Mouse (Mus musculus) erythroblast, embryonic 14.5 days (primary cell): ENCODE measurements around the gene Smarca2. TPM values are rescaled to one million over a fixed set of nuclear protein-coding genes. Genes with fewer than 3 reads are reported as not detected.

Experiments used
- H3K27me3 ChIP-seq: 2 replicates; pipeline ENCODE4 v1.6.1; 2012; ENCODE audit warnings: inconsistent platforms; ENCODE audit not compliant: control insufficient read depth
- H3K36me3 ChIP-seq: 2 replicates; pipeline ENCODE4 v1.6.1; 2012; ENCODE audit warnings: mild to moderate bottlenecking, inconsistent platforms; ENCODE audit not compliant: control insufficient read depth
- H3K4me1 ChIP-seq: 2 replicates; pipeline ENCODE4 v1.6.1; 2012; ENCODE audit warnings: inconsistent platforms; ENCODE audit not compliant: control insufficient read depth
- H3K4me3 ChIP-seq: replicated peaks from 2 replicates; pipeline ENCODE3; 2012; ENCODE audit warnings: moderate library complexity, mild to moderate bottlenecking, inconsistent platforms
- H3K9me3 ChIP-seq: 2 replicates; pipeline ENCODE4 v1.6.1; 2012; ENCODE audit warnings: low read length, inconsistent platforms, mixed read lengths; ENCODE audit not compliant: control insufficient read depth
- GATA1 ChIP-seq: IDR thresholded peaks from 2 replicates; pipeline ENCODE4 v1.6.1; 2012; ENCODE audit warnings: low read length, inconsistent platforms, mixed read lengths
- TAL1 ChIP-seq: IDR thresholded peaks from 3 replicates; pipeline ENCODE4 v1.6.1; 2012; ENCODE audit warnings: low read length, inconsistent platforms, mixed read lengths
- polyA plus RNA-seq: library from polyadenylated mRNA; stranded (reverse); fragments of >175 nt; gene quantifications from 2 replicates; pipeline ENCODE4 v1.2.3, GENCODE M21; 2012

Smarca2 gene
- polyA plus RNA-seq, 1 experiment = 0.03 TPM

DNA sequence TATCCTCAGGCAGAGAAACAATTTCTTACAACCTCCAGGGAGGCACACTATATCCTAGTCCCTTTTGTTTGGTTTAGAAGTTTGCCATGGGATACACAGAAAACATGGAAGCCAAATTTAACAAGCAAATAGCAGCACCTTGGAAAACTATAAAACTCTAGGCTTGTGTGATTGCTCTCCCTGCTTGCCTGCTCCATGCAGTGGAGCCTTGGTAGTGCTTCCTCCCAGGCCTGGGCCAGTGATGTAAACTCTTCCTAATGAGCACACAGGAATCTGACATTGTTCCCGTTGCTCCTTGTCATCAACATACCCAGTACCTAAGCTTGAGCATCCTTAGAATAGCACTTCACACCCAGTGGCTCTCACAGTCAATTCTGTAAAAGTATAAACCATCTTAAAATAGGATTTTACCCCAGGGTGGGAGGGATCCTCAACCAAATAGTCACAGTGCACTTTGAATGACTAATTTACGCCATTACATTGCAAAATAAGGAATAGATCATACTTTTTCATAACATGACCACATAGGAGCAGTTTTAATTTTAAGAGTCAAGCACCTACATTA, 1.5 kb upstream of the Smarca2 start:
- peaks cover 73% of the 10 kb centered on the region for H3K27me3 ChIP-seq
- peaks cover 22% of the 10 kb centered on the region for H3K4me1 ChIP-seq
- TF ChIP-seq GATA1 (no peak), TAL1 (no peak)
- H3K36me3 ChIP-seq = no peaks in the 10 kb centered on the region
- H3K4me3 ChIP-seq = no peak overlapping the region
- no peaks in the 10 kb centered on the region; the same call in 1 of the 2 replicates for H3K9me3 ChIP-seq

DNA sequence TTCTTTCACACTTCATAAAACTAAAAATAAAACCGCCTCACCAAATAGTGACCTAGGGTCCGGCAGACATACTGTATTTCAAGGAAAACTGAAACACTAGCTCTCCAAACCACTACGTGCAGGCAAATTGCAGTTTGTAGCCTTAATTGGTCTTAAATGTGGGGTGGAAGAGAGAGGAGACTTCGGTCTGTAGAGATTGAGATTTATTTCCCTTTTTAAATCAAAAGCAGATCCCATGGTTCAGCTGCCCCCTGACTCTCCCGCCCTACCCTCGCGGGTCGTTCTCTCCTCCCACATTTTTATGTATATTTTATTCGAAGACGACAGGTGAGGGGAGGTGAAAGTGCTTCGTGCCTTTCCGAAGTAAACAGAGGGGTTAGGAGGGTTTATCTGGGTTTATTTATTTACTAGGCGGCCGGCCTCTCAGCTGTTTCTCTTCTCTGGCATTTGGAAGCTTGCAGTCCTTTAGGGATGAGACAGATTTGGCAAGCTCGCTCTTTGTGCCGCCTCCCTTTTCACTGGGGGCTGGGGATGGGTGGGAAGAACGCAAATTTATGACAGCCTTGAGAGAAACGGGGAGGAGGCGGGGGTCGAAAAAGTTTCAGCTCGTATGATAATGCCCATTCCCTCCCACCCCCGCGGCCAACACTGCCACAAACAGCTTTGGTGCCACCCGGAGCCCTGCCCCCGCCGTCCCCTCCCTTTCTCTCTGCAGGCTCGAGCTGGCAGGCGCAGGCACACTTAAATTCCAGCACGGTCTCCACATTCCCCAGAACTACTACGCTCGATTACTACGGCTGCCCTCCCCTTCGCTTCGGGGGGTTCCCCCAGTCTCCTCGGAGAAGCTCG, 720 bp upstream of the Smarca2 start:
- peaks cover 80% of the 10 kb centered on the region for H3K27me3 ChIP-seq
- TF ChIP-seq TAL1 (no peak), GATA1 (no peak)
- H3K4me3 ChIP-seq = peak overlapping the region; percentile 64
- no peaks in the 10 kb centered on the region; the same call in 1 of the 2 replicates for H3K9me3 ChIP-seq
- peaks cover 22% of the 10 kb centered on the region for H3K4me1 ChIP-seq
- H3K36me3 ChIP-seq = no peaks in the 10 kb centered on the region

DNA sequence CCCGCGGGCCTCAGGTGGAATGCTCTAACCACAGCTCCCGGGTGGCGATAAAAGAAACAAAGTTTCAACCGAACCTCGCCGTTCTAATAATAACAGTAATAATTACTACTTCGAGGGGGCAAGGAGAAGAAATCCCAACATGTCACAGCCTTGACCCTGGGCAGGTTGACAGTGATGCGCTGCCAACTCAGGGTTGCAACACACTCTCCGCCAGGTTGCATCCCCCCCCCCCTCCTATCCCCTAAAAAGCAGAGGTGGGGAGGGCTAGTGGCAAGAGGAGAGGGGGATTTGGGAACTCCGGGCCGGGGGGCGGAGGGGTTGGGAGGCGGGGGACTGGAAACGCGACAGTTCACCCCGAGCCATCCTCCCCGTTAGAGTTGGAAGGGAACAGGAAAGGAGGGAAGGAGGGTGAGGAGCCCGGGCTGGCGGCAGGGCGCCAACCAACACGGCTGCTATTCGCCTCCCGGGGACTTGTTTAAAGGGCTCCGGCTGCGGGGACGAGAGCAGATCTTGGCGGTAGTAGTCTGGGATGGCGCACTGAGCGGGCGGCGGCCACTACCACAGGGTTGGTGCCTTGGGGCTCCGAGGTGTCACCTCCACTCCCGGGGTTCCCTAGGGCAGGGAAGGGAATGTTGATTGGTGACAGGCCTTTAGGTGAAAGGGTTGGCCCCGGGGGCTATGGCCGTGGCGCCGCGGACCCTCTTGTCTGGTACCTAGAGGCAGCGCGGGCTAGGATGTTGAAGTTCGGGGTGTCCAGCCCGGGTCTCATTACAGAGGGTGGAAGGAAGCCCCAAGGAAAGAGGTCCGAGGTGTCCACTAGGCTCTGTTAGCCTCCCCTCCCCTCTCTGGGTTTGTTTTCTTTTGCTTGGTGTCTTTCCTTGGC, 829 bp downstream of the Smarca2 start:
- H3K36me3 ChIP-seq = no peaks in the 10 kb centered on the region
- H3K9me3 ChIP-seq = no peaks in the 10 kb centered on the region; the same call in 1 of the 2 replicates
- H3K27me3 ChIP-seq = peaks cover 83% of the 10 kb centered on the region
- H3K4me3 ChIP-seq = peak overlapping the region; percentile 64
- TF ChIP-seq GATA1 = no peak
- TF ChIP-seq TAL1 = no peak
- H3K4me1 ChIP-seq = peaks cover 22% of the 10 kb centered on the region

DNA sequence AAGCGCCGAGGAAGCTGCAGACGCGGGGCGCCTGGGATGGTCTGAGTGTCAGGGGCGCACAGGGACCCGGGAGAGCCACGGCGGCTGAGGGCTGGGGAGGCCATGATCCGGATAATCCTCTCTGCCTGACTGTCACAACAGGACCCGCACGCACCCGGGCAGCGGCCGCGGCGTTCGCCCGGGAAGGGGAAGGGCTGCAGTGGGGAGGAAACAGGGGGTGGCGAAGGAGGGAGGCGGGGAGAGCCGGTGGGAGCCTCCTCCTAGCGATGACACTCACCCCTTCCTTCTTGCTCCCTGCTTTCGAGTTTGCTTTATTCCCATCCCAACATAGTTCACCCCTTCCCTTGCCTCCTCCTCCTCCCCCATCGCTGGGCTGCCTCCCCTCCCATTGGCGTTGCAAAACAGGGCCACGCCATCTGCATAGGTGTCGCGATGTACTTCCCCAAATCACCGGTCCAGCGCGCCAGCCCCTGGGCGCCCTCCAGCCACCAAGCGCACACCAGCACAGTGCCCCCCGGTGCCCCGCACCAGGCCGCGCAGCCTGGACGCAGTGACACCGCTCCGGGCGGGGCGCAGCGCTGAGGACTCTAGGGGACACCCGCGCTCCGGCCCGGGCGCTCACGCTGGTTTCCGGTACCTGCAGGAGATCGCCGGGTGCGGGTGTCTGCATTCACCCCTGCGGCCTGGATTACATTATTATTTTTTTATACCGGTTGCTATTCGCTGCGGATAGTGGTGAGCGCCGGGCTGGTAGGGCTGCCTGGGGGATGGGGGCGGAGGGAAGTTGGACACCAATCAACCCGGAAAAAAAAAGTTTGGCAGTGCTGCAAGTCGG, 1.7 kb downstream of the Smarca2 start:
- peaks cover 78% of the 10 kb centered on the region for H3K27me3 ChIP-seq
- peak overlapping the region; percentile 64 for H3K4me3 ChIP-seq

DNA sequence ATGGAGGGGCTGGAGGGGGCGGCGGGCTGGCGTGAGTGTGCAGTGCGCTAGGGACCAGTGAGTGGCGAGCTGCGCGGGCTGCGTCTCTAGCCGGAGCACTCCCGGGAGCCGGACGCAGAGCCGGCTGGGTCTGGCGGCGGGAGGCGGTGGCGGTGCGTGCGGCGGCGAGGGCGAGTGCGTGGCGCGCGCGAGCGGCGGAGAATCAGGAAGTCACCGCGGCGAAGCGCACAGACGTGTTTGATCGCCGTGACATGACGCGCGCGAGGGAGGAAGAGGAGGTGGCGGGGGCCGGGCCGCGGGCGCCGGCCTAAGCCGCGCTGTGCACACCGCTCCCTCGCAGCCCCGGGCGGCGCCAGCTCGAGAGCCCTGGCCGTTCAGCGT, 2.3 kb downstream of the Smarca2 start:
- peaks cover 72% of the 10 kb centered on the region for H3K27me3 ChIP-seq
- H3K9me3 ChIP-seq = no peaks in the 10 kb centered on the region; the same call in 1 of the 2 replicates
- TF ChIP-seq TAL1 = no peak
- TF ChIP-seq GATA1 = no peak
- peak overlapping the region; percentile 64 for H3K4me3 ChIP-seq
- H3K36me3 ChIP-seq = no peaks in the 10 kb centered on the region
- H3K4me1 ChIP-seq = peaks cover 22% of the 10 kb centered on the region

More for the DNA sequence above, 1.7 kb downstream of the Smarca2 start:
- Histone ChIP-seq H3K36me3 (no peaks in the 10 kb centered on the region), H3K9me3 (no peaks in the 10 kb centered on the region; the same call in 1 of the 2 replicates), H3K4me1 (peaks cover 22% of the 10 kb centered on the region)
- TF ChIP-seq GATA1 (no peak), TAL1 (no peak)

DNA sequence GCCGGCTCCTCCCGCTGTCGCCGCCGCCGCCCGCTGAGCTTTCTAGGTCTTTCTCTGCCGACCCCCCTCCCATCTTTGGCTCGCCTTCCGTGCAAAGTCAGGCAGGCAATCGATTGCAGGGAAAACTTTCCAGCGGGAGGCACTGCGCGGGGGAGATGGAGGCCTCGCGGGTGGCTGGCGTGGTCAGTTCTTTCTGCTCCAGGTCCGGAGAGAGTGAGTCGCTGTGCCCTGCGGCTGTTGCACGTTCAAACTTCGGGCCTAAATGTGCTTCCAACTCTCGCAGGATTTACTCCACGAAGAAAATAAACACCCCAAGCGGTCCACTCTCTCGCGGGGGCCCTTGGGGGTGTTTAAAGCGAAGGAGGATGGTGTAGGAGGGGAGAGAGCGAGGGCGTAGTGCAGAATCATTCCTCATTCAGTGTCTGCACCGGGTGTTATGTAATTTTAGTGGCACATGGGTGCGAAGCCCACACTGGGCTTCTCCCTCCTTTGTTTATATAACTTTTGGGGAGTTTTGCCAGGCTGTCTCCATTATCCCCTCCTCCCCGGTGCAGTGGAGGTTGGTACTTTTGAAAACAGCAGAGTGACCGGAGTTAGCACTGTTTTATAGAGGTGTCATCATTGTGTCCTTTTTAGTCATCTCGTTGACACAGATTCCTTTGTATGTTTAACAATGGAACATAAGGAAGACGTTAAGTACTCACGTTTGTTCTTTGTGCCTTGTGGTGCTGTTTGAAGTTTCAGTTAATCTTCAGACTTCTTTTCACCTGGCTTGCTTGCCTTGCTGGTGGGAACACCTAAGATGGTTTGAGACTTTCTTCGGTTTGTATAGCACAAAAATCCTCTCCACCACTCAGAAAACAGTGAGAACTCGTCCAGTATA, 2.9 kb downstream of the Smarca2 start:
- TF ChIP-seq TAL1 = no peak
- TF ChIP-seq GATA1 = no peak
- H3K4me3 ChIP-seq = peak overlapping the region; percentile 64
- no peaks in the 10 kb centered on the region; the same call in 1 of the 2 replicates for H3K9me3 ChIP-seq
- H3K4me1 ChIP-seq = peaks cover 22% of the 10 kb centered on the region
- H3K36me3 ChIP-seq = no peaks in the 10 kb centered on the region
- H3K27me3 ChIP-seq = peaks cover 66% of the 10 kb centered on the region

DNA sequence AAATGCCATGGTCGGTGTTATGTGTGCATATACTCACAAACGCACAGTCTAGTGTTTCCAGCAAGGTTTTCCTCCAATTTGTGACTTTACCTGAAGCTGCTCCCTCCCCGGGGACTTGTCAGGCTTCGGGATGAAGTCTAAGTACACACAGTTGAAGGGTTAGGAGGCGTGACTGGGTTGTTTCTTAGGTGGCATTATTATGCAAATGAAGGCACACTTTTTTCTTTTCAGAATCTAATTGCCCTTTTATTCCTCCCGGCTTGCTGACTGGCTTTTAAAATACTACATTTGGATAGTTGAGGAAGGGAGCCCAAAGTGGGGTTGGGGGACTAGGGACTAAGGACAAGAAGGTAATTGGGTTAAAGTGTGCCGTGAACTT, 3.6 kb downstream of the Smarca2 start:
- Histone ChIP-seq H3K36me3 (no peaks in the 10 kb centered on the region), H3K4me1 (peaks cover 29% of the 10 kb centered on the region), H3K4me3 (no peak overlapping the region), H3K9me3 (no peaks in the 10 kb centered on the region; the same call in 1 of the 2 replicates), H3K27me3 (peaks cover 59% of the 10 kb centered on the region)
- TF ChIP-seq TAL1 = no peak
- TF ChIP-seq GATA1 = no peak
